Mouse (Mus musculus) embryonic fibroblast, embryonic 13.5 days (primary cell): Measurements from ENCODE around the gene Duox1. TPM values are rescaled to one million over a fixed set of nuclear protein-coding genes. Genes with fewer than 3 reads are reported as not detected.

ENCODE experiments used
- H3K27ac ChIP-seq: 2 replicates; pipeline ENCODE4 v1.5.1; 2012; ENCODE audit warnings: low read length, control low read depth, inconsistent platforms; ENCODE audit not compliant: insufficient read depth
- H3K4me1 ChIP-seq: 2 replicates; pipeline ENCODE4 v1.6.1; 2011; ENCODE audit warnings: low read length; ENCODE audit not compliant: control insufficient read depth, insufficient read depth
- H3K4me3 ChIP-seq: 2 replicates; pipeline ENCODE4 v1.5.1; 2011; ENCODE audit warnings: mild to moderate bottlenecking, control low read depth, low read length; ENCODE audit not compliant: insufficient read depth
- CTCF ChIP-seq: IDR thresholded peaks from 2 replicates; pipeline ENCODE4 v1.5.1; 2011; ENCODE audit warnings: mild to moderate bottlenecking, control low read depth, low read length, moderate library complexity, borderline replicate concordance; ENCODE audit not compliant: insufficient read depth
- POLR2A ChIP-seq: IDR thresholded peaks from 2 replicates; pipeline ENCODE4 v1.6.1; 2011; ENCODE audit warnings: low read depth, mild to moderate bottlenecking, control low read depth, low read length, moderate library complexity
- polyA plus RNA-seq: library from polyadenylated mRNA; stranded (reverse); fragments of >200 nt; gene quantifications from 2 replicates; pipeline ENCODE4 v1.2.4, GENCODE M21; 2011; ENCODE audit warnings: low read depth; ENCODE audit not compliant: missing spikeins, insufficient read length

Gene Duox1
- polyA plus RNA-seq, 1 experiment: not detected

DNA sequence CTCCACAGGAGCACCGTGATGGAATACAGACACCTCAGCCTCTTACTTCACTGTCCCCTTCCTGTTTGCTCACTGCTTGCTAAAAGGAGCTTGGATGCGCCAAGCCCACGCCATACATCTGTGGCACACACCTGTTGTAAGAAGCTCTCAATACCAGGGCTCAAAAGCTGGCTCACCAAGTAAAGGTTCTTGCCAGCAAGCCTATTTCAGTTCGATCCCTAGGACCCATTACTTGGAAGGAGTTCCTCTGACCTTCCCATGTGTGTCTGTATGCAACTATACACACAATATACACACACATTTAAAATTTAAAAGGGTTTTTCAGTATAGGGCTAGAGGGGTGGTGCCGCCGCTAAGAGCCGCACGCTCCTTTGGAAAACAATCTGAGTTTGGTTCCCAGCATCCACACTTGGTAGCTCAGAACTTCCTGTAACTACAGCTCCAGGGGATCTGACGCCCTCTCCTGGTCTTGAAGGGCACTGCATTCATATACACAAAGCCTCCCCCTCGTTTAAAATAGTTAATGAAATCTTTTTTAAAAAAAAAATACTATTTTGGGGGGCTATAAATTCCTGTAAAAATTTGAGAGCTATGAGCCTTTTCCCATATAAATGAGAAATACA is 49.9 kb downstream of the Duox1 start:
- H3K4me3 ChIP-seq: no peak overlapping the region
- H3K27ac ChIP-seq: no peak overlapping the region
- no peak; the same call in 1 of the 2 replicates for TF ChIP-seq CTCF
- no peak for TF ChIP-seq POLR2A
- H3K4me1 ChIP-seq: peaks cover 4% of the 10 kb centered on the region; the same call in 1 of the 2 replicates

DNA sequence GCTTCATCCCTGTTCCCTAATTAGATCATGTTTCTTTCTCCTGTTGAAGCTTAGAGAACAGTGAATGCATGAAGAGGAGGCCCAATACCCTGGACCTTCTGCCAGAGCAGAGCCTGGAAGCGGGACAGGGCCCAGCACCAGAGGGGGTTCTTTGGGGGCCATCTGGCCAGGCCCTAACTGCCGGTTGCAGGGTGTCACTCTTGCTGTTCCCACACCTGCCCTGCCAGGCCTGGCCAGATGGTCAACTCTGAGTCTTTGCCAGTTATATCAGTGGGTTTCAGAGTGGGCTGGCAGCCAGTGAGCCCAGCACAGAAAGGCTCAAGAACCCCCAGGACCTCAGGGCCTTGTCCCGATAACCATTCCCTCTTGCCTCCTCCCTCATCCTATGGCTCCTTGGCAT is 50.6 kb downstream of the Duox1 start:
- no peak for TF ChIP-seq POLR2A
- Histone ChIP-seq H3K4me3 (no peak overlapping the region), H3K27ac (no peak overlapping the region), H3K4me1 (peaks cover 4% of the 10 kb centered on the region; the same call in 1 of the 2 replicates)

DNA sequence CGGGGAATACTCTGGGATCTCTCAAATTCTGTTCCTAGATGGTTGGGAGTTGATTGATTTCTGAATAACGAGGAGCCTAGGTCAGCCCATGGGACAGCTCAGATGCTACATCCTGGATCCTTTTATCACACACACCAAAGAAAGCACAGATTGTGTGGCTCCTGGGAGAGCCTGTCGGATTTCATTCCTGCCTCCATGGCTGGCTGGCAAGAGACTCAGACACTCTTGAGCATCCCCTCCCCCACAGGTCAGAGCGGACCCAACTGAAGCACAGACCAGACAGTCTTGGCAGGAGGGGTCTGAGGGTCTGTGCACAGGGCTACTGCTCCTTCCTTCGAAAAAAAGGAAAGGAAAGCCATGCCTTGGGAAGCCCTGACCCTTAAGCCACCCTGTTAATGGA is 51.2 kb downstream of the Duox1 start:
- TF ChIP-seq CTCF: no peak
- TF ChIP-seq POLR2A: no peak
- peaks cover 4% of the 10 kb centered on the region; the same call in 1 of the 2 replicates for H3K4me1 ChIP-seq

DNA sequence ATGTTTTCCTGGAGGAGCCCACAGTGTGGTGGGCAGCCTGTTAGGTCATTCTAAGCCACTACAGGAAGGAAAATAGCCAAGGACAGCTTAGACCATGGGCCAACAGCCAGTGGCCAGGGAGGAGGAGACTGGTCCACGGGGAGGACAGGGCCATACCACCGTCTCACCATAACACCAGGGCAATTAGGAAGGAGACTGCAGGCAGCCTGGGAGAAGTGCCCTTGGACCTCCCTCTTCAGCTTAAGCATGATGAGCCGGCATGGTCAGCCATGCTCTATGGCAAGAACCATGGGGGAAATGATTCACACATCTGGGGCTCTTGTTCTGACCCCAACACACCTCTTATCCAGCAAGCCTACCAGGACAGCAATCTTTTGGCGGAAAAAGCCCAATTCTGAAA is 51.7 kb downstream of the Duox1 start:
- Histone ChIP-seq H3K4me1 (peaks cover 4% of the 10 kb centered on the region; the same call in 1 of the 2 replicates), H3K27ac (no peak overlapping the region)
- TF ChIP-seq CTCF (no peak), POLR2A (no peak)

More for the DNA sequence above, 51.2 kb downstream of the Duox1 start:
- Histone ChIP-seq H3K27ac (no peak overlapping the region), H3K4me3 (no peak overlapping the region)

DNA sequence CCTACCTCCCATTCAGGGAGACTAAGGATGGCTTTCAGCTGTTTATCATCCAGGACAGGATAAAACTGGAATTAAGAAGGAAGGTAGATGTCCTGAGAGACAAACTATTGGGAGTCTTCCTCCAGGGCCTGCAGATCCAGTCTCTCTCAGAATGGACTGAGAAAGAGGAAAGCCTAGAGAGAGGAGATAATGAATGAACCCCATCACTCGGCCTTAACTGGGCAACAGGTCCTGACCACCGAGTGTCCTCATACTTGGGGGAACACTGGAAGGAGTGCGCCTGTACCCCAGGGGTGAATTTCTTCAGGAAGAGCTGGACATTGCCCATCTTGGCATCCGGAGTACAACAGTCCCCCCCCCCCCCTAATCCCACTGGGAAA is 52.2 kb downstream of the Duox1 start:
- Histone ChIP-seq H3K4me1 (peaks cover 4% of the 10 kb centered on the region; the same call in 1 of the 2 replicates), H3K4me3 (peak overlapping the region; percentile 60), H3K27ac (no peak overlapping the region)
- no peak for TF ChIP-seq CTCF
- no peak for TF ChIP-seq POLR2A

More for the DNA sequence above, 51.7 kb downstream of the Duox1 start:
- H3K4me3 ChIP-seq: peak overlapping the region; percentile 60; the same call in 1 of the 2 replicates

DNA sequence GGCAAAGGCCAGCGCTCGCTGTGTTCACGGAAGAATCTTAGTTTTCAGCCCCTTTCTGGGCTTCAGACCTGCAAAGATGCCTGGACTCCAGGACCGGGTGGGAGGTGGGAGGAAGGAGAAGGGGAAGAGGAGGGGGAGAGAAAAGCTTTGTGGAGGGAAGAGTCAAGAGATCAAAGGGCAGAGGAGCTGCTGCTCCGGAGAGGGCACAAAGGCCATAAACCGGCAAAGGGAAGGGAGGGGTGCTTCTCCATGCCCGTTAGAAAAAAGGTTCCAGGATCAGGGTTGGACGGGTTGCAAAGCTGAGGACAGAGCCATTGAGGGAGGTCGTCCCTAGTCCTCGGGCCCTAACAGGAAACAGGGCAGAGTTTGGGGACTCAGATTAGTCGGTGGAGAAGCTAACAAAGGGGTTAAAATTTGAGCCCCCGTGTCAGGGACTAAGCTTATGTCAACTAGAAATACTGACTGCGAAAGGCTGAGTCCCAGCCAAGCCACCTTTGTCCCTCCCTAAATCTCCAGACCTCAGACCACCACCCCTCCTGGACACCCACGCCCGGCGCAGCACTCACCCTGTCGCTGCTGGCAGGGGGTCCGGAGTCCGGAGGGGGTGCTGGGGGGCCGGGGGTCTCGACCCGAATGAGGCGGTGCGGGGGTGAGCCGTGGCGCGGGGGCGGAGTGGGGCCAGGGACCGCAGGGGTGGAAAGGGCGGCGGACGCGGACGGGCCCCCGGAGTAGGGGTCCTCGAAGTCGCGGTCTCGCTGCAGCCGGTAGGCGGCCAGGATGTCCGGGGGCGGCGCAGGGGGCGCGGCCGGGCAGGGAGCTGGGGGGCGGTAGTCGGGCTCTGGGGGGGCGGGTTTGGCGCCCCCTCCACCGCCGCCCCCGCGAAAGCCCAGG is 52.9 kb downstream of the Duox1 start:
- Histone ChIP-seq H3K4me1 (peaks cover 4% of the 10 kb centered on the region; the same call in 1 of the 2 replicates), H3K27ac (no peak overlapping the region), H3K4me3 (peak overlapping the region; percentile 60)
- TF ChIP-seq POLR2A: no peak
- TF ChIP-seq CTCF: no peak

DNA sequence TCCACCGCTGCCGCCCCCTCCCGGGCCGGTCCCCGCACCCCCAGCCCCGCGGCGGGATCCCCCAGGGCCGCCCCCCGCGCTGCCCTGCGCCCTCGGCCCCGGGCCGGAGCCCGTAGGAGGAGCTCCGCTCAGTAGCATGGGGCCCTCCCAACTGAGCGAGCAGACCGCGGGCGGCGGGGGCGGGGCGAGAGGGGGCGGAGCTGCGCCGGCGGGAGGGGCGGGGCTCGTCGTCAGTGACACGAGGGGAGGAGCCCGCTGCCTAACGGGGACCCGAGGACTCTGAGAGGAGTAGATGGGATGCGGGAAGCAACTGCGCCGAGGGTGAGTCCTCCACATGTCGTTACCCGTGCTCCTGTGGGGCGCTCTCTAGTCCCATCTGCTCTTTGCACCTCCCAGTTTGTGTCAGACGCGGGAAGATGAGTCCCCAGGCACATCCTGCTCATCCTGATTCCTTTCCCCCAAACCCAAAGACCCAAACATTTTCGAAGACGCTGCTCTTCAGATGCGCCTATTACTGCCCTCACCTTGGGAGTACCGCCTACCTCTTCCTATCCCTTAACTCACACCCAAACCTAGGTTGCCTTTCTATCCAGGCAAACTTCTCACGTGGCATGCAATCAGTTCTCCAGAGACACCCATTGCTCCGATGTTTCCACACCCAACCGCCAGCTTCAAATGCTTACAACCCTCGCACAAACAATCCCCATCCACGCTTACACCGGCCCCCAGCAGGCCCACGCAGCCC is 53.7 kb downstream of the Duox1 start, which contains the start of gene Shf:
Shf (minus strand) TSS at position 168 of the 745 bp plus-strand sequence.
- Histone ChIP-seq H3K4me1 (peaks cover 4% of the 10 kb centered on the region; the same call in 1 of the 2 replicates), H3K4me3 (peak within 1 kb of the TSS; percentile 60), H3K27ac (no peak within 1 kb of the TSS)
- TF ChIP-seq CTCF: no peak
- peak; percentile 89 for TF ChIP-seq POLR2A

DNA sequence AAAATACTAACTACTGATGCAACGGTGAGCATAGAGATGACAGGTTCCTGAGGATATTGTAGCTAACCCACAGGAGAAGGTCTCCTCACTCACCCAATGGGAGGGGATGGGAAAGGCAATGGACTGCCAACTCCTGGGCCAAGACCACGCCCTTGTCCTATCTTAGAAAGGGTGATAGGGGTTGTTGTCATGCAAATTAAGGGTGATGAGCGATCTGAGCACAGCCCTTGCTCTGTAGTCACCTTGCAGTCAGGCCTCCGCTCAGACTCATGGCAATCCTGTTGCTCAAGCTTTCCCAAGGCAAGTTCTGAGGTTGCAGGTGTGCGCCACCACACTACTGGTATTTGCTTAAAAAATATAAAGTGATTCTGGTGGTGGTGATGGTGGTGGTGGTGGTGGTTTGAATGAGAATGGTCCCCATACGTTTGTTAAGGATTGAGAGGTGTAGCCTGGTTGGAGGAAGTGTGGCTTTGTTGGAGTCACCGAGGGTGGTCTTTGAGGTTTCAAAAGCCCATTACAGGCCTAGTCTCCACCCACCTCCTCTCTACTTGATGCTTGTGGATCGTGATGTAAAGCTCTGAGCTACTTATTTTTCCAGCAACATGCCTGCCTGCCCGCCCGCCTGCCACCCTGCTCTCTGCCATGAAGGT is 54.8 kb downstream of the Duox1 start:
- H3K4me3 ChIP-seq: no peak overlapping the region
- peaks cover 4% of the 10 kb centered on the region; the same call in 1 of the 2 replicates for H3K4me1 ChIP-seq
- TF ChIP-seq CTCF: no peak
- TF ChIP-seq POLR2A: no peak
- no peak overlapping the region for H3K27ac ChIP-seq

DNA sequence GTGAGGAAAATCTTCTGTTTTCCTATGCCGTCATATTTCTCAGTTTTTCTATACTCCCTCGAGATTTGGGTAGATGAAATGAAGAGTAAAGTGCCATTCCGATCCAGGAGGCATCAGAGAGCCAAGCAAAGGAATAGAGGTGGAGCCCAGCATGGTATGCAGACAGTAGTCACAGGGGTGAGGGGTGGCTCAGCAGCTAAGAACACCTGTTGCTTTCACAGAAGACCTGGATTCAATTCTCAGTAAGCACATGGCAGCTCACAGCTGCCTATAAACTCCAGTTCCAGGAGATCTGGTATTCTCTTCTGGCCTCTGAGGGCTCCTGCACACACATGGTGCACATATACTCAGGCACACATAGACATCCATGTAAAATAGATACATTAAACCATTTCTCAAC is 56.6 kb downstream of the Duox1 start:
- Histone ChIP-seq H3K27ac (no peak overlapping the region), H3K4me1 (peaks cover 4% of the 10 kb centered on the region; the same call in 1 of the 2 replicates), H3K4me3 (no peak overlapping the region)
- no peak for TF ChIP-seq POLR2A
- no peak for TF ChIP-seq CTCF
